Mouse (Mus musculus) ovary, postnatal 36 days (tissue): ENCODE measurements around the gene Shc4.
A peak's percentile ranks its signal among the peaks of the same experiment; 100 is the strongest.

Experiments
- DNase-seq: peaks from one replicate; pipeline ENCODE4 v3.0.0; 2022; ENCODE audit warnings: low spot score, mixed read lengths

The Shc4 gene

DNA sequence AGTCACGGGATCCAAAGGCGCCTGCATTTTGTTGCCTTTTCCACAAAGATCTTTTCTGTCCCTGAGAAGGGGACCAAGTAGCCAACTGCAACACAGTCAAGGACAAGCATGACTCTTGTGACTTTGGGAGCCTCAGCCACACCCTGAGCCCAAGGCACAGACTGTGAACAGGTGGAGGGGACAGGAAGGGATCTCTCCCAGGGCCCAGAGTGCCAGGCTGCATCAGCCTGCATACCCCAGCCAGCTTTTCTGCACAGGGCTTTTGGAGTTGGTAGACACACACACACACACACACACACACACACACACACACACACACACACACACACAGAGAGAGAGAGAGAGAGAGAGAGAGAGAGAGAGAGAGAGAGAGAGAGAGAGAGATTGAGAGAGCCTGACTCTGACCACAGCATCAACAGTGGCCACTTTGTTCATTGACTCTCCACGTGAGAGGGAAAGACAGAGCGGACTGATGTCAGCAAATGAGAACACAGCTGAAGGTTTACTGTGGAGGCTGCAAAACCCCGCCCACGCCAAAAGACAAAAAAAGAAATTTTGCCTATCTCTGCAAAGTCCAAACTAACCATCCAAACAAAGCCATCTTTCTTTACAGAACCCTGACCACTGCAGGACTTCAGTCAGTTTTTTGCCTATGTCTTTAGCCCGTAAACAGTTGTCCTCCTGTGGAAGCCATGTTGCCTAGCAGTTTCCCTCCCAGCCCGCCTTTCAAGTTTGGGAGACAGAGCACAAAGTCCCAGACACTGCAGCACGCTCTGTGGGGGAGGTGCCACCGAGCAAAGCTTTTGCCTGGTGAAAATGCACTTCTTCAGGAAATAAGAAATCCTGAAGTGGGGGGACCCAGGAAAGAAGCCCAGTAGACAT, 39.1 kb downstream of the Shc4 start:
- DNase-seq, result peak; percentile 11

- no peak for DNase-seq
Observed at GRCm38 (mm10) chr2:125683895-125684294, 40.1 kb downstream of the Shc4 start.

- no peak for DNase-seq
Observed at GRCm38 (mm10) chr2:125681811-125682210, 42.1 kb downstream of the Shc4 start.

DNA sequence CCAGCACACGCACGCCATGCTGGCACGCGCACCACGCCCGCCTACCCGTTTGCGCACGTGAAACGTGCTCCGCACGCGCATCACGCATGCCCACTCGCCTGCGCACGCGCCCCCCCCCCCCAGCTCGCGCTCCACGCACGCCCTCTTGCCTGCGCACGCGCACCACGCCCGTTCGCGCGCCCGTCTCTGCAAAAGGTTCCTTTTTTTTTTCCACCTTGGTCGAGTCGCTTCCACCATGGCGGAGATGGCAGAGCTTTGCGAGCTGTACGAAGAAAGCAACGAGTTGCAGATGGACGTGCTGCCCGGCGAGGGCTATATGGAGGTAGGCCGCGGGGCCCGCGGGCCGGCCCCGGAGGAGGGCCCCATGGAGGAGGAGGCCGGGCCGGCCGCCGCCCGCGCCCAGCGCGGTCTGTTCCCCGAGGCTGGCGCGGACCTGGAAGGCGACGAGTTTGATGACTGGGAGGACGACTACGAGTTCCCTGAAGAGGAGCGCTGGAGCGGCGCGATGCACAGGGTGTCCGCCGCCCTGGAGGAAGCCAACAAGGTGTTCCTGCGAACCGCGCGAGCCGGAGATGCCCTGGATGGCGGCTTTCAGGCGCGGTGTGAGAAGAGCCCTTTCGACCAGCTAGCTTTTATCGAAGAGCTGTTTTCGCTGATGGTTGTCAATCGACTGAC, 50.9 kb downstream of the Shc4 start, which contains the start of gene Eid1:
Gene Eid1 (plus strand): TSS at position 139 of the 675 bp plus-strand sequence.
- DNase-seq, result peak; percentile 82

- no peak for DNase-seq
Observed at GRCm38 (mm10) chr2:125672568-125672956, 51.4 kb downstream of the Shc4 start.

- no peak for DNase-seq
Observed at GRCm38 (mm10) chr2:125670846-125671245, 53.1 kb downstream of the Shc4 start.

GRCm38 (mm10) chr2:125667721-125668120, 56.2 kb downstream of the Shc4 start:
- DNase-seq, result no peak

GRCm38 (mm10) chr2:125667184-125667583, 56.8 kb downstream of the Shc4 start:
- DNase-seq, result no peak

GRCm38 (mm10) chr2:125666668-125667067, 57.3 kb downstream of the Shc4 start:
- no peak for DNase-seq

GRCm38 (mm10) chr2:125665909-125666308, 58.0 kb downstream of the Shc4 start:
- no peak for DNase-seq

DNA sequence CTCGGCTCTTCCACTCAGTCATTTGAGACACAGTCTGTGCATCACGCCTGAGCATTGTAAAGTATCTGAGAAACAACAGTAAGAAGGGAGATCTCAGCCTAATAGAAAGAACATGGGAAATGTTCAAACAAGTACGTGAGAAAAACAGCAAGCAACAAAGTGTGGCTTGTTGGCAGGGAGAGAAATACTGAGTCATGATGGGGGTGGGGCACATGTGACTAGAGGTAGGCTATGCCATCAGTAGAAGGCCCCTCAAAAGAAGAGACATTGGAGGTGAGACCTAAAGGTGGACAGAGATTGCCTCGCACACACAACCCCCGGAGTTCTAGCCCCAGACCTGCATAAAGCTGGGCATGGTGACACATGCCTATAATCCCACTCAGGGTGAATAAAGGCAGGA, 58.7 kb downstream of the Shc4 start:
- DNase-seq, result no peak

DNA sequence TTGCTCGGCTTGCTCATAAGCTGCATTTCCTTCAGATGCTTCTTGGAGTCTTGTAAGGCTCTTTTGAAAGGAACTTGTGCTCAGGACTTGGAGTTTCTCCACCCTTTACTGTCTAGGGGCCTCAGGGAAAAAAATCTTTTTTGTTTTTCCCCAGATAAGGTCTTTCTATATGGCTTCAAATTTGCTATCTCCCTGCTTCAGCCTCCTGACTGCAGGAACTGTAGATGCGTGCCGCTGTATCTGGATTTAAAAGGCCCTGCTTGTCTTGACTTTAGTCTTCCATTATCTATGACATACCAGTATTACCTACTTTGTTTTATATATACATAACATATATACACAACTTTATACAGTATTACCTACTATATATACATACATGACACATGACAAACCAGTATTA, 61.4 kb downstream of the Shc4 start:
- DNase-seq, result no peak

- no peak for DNase-seq
Observed at GRCm38 (mm10) chr2:125661156-125661555, 62.8 kb downstream of the Shc4 start.

- DNase-seq, result no peak
Observed at GRCm38 (mm10) chr2:125660537-125661130, 63.3 kb downstream of the Shc4 start.

- peak; percentile 51 for DNase-seq
Observed at GRCm38 (mm10) chr2:125659823-125660536, 64.0 kb downstream of the Shc4 start.

- DNase-seq, result no peak
Observed at GRCm38 (mm10) chr2:125655391-125655790, 68.6 kb downstream of the Shc4 start.

- DNase-seq, result no peak
Observed at GRCm38 (mm10) chr2:125653286-125653685, 70.7 kb downstream of the Shc4 start.

- DNase-seq, result no peak
Observed at GRCm38 (mm10) chr2:125651563-125651962, 72.4 kb downstream of the Shc4 start.

GRCm38 (mm10) chr2:125650742-125651352, 73.1 kb downstream of the Shc4 start:
- no peak for DNase-seq

DNA sequence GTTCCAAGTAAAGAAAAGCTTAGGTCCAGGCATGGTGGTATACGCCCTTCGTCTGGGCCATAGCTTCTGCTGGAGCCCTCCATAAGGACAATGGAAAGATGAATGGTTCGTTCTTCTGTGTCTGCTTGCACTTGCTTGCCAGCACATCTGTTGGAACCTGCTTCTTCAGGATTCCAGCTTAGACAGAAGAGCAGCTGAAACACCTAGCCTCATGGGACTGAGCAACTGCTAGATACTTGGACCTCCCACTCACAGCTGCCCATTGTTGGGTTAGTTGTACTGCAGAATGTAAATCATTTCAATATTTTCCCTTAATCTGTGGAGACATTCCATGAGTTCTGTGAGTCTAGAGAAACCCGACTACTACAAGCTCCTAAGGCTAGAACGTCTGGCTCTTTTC, 73.9 kb downstream of the Shc4 start:
- no peak for DNase-seq

DNA sequence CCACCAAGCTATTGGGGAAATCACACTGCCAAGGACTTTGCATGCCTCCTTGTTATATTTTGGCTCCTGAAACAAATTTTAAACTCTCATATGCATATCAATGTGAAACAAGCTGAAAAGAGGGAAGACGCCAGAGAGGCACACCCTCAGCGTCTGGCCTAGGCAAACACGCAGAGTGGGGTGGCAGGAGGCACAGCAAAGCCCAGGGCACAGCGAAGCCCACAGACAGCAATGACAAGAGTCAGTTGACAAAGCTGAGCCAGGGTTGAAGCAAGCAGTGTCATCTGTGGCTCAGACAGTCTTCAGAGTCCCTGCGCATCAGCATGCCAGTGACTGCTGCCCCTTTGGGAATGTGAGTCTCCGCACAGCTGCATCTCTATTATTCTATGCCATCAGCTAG, 79.0 kb downstream of the Shc4 start:
- DNase-seq, result no peak

- DNase-seq, result no peak
Observed at GRCm38 (mm10) chr2:125637331-125637730, 86.6 kb downstream of the Shc4 start.
